Mouse (Mus musculus) common myeloid progenitor, adult 5-6 weeks (primary cell): Measurements from ENCODE around the gene Ptprt. TPM values are rescaled to one million over a fixed set of nuclear protein-coding genes. Genes with fewer than 3 reads are reported as not detected.

ENCODE experiments used
- ATAC-seq: replicated peaks from 2 replicates; pipeline ENCODE4 v1.8.0; 2016; ENCODE audit warnings: low read depth, mild to moderate bottlenecking, moderate TSS enrichment, inconsistent platforms; ENCODE audit not compliant: poor library complexity, severe bottlenecking
- total RNA-seq: library from RNA; stranded (forward); fragments of 200-1000, 187-1606 nt; gene quantifications from 2 replicates; pipeline ENCODE4 v1.2.3, GENCODE M21; 2017

Gene Ptprt
- total RNA-seq, 1 experiment from 2014 or later = not detected

DNA sequence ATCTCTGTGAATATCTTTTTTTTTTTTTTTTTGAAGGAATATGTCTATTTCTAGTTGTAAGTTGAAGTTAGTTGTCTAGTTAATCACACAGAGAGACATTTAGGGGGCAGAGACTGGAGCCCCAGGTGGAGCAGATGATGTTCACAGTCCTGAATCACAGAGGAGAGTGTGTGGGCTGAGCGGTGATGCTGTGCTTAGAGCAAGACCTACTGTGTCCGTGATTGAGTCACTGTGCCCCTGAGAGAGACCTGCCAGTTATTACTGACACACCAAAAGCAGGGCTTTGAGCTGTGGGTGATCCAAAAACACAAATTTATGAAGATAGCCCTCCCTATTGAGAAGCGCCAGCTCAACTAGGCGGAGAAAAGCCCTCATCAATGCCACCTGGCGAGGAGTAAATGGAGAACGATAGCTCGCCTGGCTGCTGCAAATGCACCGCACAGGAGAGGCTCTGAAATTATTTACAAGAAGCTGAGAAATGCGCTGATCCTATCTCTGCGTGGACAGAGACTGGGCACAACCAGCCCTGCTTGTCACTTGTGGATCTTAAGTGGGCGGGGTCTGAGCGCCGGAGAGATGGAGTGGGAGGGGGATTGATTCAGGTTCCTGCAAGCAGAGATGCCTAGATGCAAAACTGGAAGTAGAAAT, 1162.4 kb downstream of the Ptprt start:
- no peak for ATAC-seq

DNA sequence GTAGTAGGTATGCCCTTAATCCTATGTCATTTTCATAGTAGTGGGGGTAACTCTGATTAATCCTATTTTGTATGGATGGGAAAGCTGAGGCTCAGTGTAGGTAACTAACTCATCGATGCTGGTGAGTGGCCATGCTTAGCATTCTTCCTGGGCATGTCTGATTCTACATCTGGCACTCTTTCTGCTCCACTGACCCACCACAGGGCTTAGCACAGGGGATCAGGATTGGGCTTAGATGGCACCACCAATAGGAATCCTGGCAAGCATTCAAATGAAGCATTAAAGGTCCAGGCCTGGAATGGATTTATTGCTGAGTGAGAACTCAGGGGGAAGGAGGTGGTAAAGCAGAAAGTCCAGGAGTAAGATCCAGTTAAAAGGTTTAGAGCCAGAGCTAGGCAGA, 1179.2 kb downstream of the Ptprt start:
- ATAC-seq = no peak

DNA sequence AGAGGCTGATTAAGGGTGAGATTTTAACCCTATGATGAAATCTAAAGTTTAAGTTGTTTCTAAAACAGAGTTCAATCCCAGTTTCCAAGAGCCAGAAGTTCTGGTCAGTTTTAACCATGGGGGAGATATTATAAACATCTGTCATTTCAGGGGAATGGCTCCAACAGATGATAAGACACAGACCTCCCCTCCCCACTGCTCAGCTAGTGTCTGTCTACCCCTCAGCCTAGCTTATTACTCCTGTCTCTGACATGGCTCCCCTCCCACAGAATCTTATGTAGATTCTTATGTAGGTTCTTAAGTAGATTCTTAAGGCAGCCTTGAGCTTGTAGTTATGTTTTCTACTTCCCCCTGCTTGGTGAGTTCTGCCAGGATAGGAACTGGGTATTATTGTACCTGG, 1180.5 kb downstream of the Ptprt start:
- ATAC-seq = no peak
